Mouse (Mus musculus): ENCODE results near the gene Slc7a9. TPM values are rescaled to one million over a fixed set of nuclear protein-coding genes. Genes with fewer than 3 reads are reported as not detected.

Slc7a9 gene
- not detected for total RNA-seq (2023)

GRCm38 (mm10) chr7:35447996-35448846, at the start of gene Slc7a9:
Gene Slc7a9, plus strand, starts transcription at chr7:35448796.

Other genes with a start within 250 kb of the Slc7a9 start
- gene Lrp3, start 233.3 kb upstream of the Slc7a9 start, total RNA-seq (2023), result 0.15 TPM
- 17.2 TPM for gene Gpatch1, start 130.4 kb upstream of the Slc7a9 start, total RNA-seq (2023)
- gene Rhpn2, start 114.6 kb upstream of the Slc7a9 start, total RNA-seq (2023), result 1.2 TPM
- 9.3 TPM for gene Faap24, start 52.0 kb upstream of the Slc7a9 start, total RNA-seq (2023)
- 9.2 TPM for gene Cep89, start 51.8 kb upstream of the Slc7a9 start, total RNA-seq (2023)
- gene Tdrd12, start 88.9 kb downstream of the Slc7a9 start, total RNA-seq (2023), result not detected
- gene Nudt19, start 107.5 kb downstream of the Slc7a9 start, total RNA-seq (2023), result 19.4 TPM
- gene Rgs9bp, start 136.8 kb downstream of the Slc7a9 start, total RNA-seq (2023), result 0.09 TPM
- gene Ankrd27, start 137.4 kb downstream of the Slc7a9 start, total RNA-seq (2023), result 50.6 TPM
- gene Pdcd5, start 198.7 kb downstream of the Slc7a9 start, total RNA-seq (2023), result 41.2 TPM